Mouse (Mus musculus) olfactory bulb, adult 2 months (tissue): ENCODE measurements around the gene Adgrd1.

Experiments used
- CTCF ChIP-seq: fragments of 200-500 bp; IDR thresholded peaks from 2 replicates; pipeline ENCODE4 v1.5.1; 2012; ENCODE audit warnings: low read depth, mild to moderate bottlenecking, low read length, moderate library complexity; ENCODE audit not compliant: insufficient read depth
- POLR2A ChIP-seq: fragments of 200-500 bp; IDR thresholded peaks from 2 replicates; pipeline ENCODE4 v1.6.1; 2012; ENCODE audit warnings: mild to moderate bottlenecking, low read depth, low read length, moderate library complexity; ENCODE audit not compliant: insufficient read depth

DNA sequence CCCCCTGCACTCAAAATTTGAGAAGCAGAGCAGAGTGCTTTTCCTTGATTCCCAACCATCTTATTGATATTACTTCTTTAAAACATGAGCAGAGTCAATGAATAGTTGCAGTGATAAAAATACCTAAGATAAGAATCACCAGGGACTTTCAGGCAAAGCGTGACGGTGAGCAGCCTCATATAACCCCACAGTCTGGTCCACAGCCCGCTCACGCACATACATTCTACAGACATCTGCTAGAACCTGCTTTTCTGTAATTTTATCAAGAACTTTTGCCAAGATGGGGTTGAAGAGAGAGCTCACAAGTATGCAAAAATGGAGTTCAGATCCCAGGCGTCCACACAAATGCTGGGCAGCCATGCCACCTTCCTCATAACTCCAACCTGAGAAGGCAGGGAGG, 40.9 kb downstream of the Adgrd1 start:
- TF ChIP-seq POLR2A (no peak), CTCF (no peak)
